Mouse (Mus musculus) large intestine, adult 2 months (tissue): ENCODE measurements around the gene Gm2696. TPM values are rescaled to one million over a fixed set of nuclear protein-coding genes. Genes with fewer than 3 reads are reported as not detected.
"Not testable (repeated sequence)": the region's sequence is repeated elsewhere in the genome, so short reads cannot be mapped to it uniquely, and the experiment has no call there.

ENCODE experiments used
- DNase-seq: peaks from one replicate; pipeline ENCODE4 v3.0.0-alpha.2; 2012; ENCODE audit warnings: low read depth, low spot score
- WGBS: fragments of 180-500 bp; shearing (Covaris S2); methylation state at CpG from one replicate; pipeline ENCODE4 v1.1.7; 2018; 5-methylcytosine and 5-hydroxymethylcytosine counted together
- polyA plus RNA-seq: library from polyadenylated mRNA; depleted of rRNA; stranded (reverse); fragments of >200 nt; gene quantifications from 2 replicates; pipeline ENCODE4 v1.2.3, GENCODE M21; 2012; rRNA removed

Gene Gm2696
- not detected in 2 replicates for polyA plus RNA-seq

- 36% methylated on average over 4 of the region's 4 CpGs for WGBS
- no peak for DNase-seq
These were observed at the start of gene Gm2696 for GRCm38 (mm10) chr10:77814382-77814781. Gm2696 (plus strand) TSS chr10:77814682.

GRCm38 (mm10) chr10:77769727-77770126, 44.8 kb upstream of the Gm2696 start:
- DNase-seq, result no peak
- 76% methylated on average over 1 of the region's 1 CpGs for WGBS

GRCm38 (mm10) chr10:77771225-77771624, 43.3 kb upstream of the Gm2696 start, which contains the start of gene Gm3238:
Gm3238 (minus strand) TSS chr10:77771325.
- 50% methylated on average over 1 of the region's 1 CpGs for WGBS
- DNase-seq, result not testable (repeated sequence)

- WGBS, result 80% methylated on average over 1 of the region's 3 CpGs
- not testable (repeated sequence) for DNase-seq
These were observed 42.3 kb upstream of the Gm2696 start for GRCm38 (mm10) chr10:77772142-77772541.

- not testable (repeated sequence) for DNase-seq
- WGBS, result 50% methylated on average over 1 of the region's 1 CpGs
These were observed 37.6 kb upstream of the Gm2696 start, which contains the start of gene Gm7138 for GRCm38 (mm10) chr10:77776844-77777243. Gm7138 (minus strand) TSS chr10:77776944.

- not testable (repeated sequence) for DNase-seq
- WGBS, result 44% methylated on average over 1 of the region's 1 CpGs
These were observed 32.0 kb upstream of the Gm2696 start, which contains the start of gene Gm3250 for GRCm38 (mm10) chr10:77782442-77782841. Gm3250 (minus strand) TSS chr10:77782542.

GRCm38 (mm10) chr10:77783396-77783795, 31.1 kb upstream of the Gm2696 start:
- DNase-seq, result not testable (repeated sequence)
- 84% methylated on average over 3 of the region's 3 CpGs for WGBS

GRCm38 (mm10) chr10:77787876-77788275, 26.6 kb upstream of the Gm2696 start, which contains the start of gene Gm7137:
Gm7137 (minus strand) TSS chr10:77788200.
- DNase-seq, result not testable (repeated sequence)
- 71% methylated on average over 1 of the region's 1 CpGs for WGBS

- no peak for DNase-seq
- WGBS, result 77% methylated on average over 2 of the region's 2 CpGs
These were observed 25.9 kb upstream of the Gm2696 start for GRCm38 (mm10) chr10:77788621-77789020.

- no peak for DNase-seq
- WGBS, result 55% methylated on average over 2 of the region's 2 CpGs
These were observed 19.5 kb upstream of the Gm2696 start, which contains the start of gene Gm9639 for GRCm38 (mm10) chr10:77794976-77795375. Gm9639 (minus strand) TSS chr10:77795076.

GRCm38 (mm10) chr10:77797677-77798076, 16.8 kb upstream of the Gm2696 start:
- WGBS, result 50% methylated on average over 3 of the region's 3 CpGs
- DNase-seq, result no peak

GRCm38 (mm10) chr10:77798164-77798920, 16.1 kb upstream of the Gm2696 start:
- not testable (repeated sequence) for DNase-seq
- WGBS, result 52% methylated on average over 3 of the region's 3 CpGs

- 33% methylated on average over 8 of the region's 8 CpGs for whole genome bisulfite sequencing
- DNase-seq, result no peak
These were observed 15.5 kb upstream of the Gm2696 start, which contains the start of gene Gm19668 for GRCm38 (mm10) chr10:77798921-77799508. Gm19668 (minus strand) TSS chr10:77799133.

- no peak for DNase-seq
- WGBS, result 28% methylated on average over 3 of the region's 3 CpGs
These were observed 10.4 kb upstream of the Gm2696 start for GRCm38 (mm10) chr10:77804095-77804494.

- WGBS, result 55% methylated on average over 5 of the region's 5 CpGs
- no peak for DNase-seq
These were observed 2.7 kb upstream of the Gm2696 start, which contains the start of gene Gm9507 for GRCm38 (mm10) chr10:77811743-77812142. Gm9507 (minus strand) TSS chr10:77811843.

GRCm38 (mm10) chr10:77815514-77815913, 1.0 kb downstream of the Gm2696 start:
- WGBS, result 30% methylated on average over 5 of the region's 5 CpGs
- DNase-seq, result no peak

- DNase-seq, result no peak
- 96% methylated on average over 4 of the region's 4 CpGs for WGBS
These were observed 4.0 kb downstream of the Gm2696 start for GRCm38 (mm10) chr10:77818523-77818922.

GRCm38 (mm10) chr10:77819203-77819602, 4.7 kb downstream of the Gm2696 start:
- WGBS, result 42% methylated on average over 4 of the region's 4 CpGs
- no peak for DNase-seq

- WGBS, result 37% methylated on average over 6 of the region's 6 CpGs
- DNase-seq, result no peak
These were observed 12.5 kb downstream of the Gm2696 start, which contains the start of gene Krtap10-4 for GRCm38 (mm10) chr10:77826951-77827350. Krtap10-4 (minus strand) TSS chr10:77827095.

GRCm38 (mm10) chr10:77835647-77836046, 21.2 kb downstream of the Gm2696 start, which contains the start of gene Krtap10-10:
Krtap10-10 (plus strand) TSS chr10:77835947.
- no peak for DNase-seq
- 67% methylated on average over 9 of the region's 9 CpGs for WGBS
